Mouse (Mus musculus): ENCODE data around the gene Garem2. TPM values are rescaled to one million over a fixed set of nuclear protein-coding genes. Genes with fewer than 3 reads are reported as not detected.

Garem2 gene
- total RNA-seq, 2 experiments from 2014 or later: not detected

DNA sequence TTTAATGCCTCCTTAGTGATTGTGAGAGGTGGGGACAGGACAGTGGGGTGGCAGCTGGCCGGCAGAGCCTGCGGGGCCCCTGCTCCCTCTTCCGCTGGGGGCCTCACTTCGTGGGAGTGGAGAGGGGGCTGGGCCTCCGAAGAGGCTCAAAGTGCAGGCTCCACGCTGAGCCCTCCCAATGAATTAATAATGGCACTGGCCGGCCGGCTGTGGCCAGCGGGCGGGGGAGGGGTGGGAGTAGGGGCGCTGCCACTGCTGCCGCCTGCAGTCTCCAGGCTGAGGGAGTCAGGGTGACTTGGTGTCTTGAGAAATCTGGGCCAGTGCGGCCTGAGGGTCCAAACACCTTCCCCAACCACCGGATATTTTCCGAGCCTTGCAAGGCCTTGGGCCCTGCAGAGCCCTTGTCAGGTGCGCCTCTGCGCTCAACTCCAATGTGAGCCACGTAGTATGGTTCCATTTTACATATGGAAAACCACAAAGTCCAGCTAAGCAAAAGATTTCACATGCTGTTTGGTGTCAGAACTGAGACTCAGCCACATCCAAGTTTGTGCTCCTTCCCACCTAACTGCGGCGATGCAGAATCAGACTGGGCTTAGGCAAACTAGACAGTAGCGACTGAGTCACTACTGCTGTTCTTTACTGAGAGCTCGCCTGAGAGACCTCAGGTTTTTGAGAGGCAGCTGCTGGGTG lies 5.6 kb downstream of the Garem2 start:
- no peak for ATAC-seq (replicated peaks; ENCODE audit: poor library complexity, severe bottlenecking)

DNA sequence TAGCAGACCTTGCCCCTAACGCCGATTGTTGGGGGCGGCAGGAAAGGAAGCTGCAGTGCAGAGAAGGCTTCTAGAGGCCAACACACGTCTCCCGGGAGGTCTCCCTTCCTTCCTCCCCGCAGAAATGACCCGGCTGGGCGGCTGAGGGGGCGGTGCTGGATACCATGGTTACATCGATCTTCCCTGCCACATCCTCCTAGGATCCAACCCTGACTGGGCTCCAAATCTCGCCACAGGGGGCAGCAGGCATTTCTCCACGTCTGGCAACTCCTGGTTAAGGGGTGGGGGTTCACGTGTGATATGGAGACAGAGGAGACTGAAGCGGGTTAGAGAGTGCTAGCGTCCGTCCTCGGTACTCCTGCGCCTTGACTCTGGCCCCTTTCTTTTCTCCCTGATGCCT lies 6.2 kb downstream of the Garem2 start:
- ATAC-seq (replicated peaks; ENCODE audit: poor library complexity, severe bottlenecking): peak; percentile 43

DNA sequence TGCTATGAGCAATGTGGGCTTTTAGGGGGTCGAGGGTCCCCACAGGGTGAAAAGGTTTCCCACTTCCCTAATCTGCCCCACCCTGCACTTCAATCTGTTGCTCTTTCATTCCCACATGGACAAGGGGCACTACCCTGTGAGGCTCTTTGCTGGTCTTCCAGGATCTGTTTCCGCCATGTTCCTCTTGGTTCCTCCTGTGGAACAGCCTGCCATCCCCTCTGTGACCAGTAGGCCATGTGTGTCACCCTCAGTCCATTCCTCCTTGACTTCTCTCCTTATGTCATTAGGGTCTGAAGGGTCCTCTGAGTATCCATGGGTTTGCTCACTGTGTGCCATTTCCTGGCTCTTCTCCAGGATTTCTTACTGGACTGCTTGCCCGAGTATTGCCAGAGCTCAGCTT lies 6.8 kb downstream of the Garem2 start:
- no peak for ATAC-seq (replicated peaks; ENCODE audit: poor library complexity, severe bottlenecking)

DNA sequence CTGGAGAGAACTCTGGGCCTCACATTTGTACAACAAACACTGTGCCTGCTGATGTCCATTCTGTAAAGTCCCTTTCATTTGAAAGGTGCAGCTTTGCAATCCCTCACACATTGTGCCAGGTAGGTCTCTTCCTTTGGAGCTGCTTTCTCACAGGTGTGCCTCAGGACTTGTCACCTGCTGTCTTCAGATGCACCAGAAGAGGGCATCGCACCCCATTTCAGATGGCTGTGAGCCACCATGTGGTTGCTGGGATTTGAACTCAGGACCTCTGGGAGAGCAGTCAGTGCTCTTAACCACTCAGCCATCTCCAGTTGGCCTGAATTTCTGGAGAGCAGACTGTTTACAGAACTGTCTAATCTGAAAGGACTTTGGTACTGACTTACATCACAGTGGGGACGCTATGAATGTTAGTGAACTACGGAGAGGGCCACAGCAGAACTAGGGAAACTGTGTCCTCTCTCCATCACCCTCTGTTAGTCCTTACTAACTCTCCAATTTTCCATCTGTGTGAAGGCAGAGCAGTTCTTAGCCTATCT lies 7.6 kb downstream of the Garem2 start:
- no peak for ATAC-seq (replicated peaks; ENCODE audit: poor library complexity, severe bottlenecking)

DNA sequence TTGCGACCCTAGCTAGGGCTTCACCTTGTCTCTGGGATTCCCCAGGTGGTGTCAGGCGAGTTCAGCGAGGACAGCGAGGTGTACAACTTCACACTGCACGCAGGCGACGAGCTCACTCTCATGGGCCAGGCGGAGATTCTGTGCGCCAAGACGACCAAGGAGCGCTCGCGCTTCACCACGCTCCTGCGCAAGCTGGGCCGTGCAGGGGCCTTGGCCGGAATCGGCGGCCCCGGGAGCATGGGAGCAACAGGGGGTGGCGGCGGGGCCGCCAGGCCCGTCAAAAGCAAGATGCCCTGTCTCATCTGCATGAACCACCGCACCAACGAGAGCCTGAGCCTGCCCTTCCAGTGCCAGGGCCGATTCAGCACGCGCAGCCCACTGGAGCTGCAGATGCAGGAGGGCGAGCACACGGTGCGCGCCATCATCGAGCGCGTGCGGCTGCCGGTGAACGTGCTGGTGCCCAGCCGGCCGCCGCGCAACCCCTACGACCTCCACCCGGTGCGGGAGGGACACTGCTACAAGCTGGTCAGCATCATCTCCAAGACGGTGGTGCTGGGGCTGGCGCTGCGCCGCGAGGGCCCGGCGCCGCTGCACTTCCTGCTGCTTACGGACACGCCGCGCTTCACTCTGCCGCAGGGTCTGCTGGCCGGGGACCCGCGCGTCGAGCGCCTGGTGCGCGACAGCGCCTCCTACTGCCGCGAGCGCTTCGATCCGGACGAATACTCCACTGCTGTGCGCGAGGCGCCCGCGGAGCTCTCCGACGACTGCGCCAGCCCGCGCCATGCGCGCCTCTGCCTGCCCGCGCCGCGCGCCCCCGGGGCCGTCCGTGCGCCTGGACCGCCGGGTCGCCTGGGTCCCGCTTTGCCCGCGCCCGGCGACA lies 9.2 kb downstream of the Garem2 start:
- ATAC-seq (replicated peaks; ENCODE audit: poor library complexity, severe bottlenecking): peak; percentile 79

DNA sequence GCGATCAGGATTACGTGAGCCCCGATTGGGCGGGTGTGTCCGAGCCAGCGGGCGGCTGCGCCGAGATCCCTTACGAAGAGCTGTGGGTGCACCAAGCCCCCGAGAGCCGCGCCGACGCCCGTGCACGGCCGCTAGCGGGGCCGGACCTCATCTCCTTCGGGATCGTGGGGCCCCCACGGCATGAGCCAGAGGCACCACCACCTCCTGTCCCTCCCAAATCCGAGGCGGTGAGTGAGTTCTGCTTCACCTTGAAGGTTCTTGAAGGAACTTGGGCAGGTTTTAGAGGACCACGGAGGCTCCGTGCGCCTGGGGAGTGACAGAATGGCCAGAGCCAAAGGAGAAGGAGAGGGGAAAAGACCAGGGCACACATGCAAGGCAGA lies 9.8 kb downstream of the Garem2 start:
- ATAC-seq (replicated peaks; ENCODE audit: poor library complexity, severe bottlenecking): no peak

DNA sequence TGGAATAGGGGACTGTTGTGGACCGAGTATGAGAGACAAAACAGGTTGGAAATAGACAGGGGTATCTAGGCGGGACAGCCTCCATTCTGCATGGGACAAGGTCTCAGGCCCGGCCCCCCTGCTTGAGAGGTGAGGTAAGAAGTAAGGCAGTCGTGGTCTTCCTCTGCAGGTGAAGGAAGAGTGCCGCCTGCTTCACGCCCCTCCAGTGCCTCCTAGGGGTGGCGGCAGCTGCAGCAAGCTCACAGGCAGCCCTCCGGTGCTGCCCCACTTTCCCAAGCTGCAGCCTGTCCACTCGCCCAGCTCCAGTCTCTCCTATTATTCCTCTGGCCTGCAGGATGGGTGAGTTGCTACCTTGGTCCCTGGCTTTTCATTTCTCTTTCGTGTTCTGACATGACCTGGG lies 10.8 kb downstream of the Garem2 start:
- ATAC-seq (replicated peaks; ENCODE audit: poor library complexity, severe bottlenecking): no peak

DNA sequence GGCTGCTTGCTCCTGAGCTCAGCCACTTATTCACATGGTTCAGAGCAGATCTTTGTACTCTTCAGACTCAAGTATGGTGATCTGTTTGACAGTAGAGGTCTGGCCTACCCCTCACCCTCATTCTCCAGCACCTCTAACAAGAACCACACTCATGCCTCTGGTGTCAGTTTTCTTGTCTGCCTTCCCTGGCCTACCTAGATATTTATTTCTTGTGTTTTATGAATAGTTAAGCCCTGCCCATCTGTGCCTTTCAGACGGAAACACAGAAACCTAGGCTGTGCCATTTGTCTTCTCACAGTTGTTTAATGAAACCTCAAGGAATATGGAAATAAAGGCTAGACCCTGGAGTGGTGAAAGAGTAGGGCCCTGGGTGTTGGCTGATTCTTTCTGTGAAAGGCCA lies 13.1 kb downstream of the Garem2 start:
- ATAC-seq (replicated peaks; ENCODE audit: poor library complexity, severe bottlenecking): no peak

DNA sequence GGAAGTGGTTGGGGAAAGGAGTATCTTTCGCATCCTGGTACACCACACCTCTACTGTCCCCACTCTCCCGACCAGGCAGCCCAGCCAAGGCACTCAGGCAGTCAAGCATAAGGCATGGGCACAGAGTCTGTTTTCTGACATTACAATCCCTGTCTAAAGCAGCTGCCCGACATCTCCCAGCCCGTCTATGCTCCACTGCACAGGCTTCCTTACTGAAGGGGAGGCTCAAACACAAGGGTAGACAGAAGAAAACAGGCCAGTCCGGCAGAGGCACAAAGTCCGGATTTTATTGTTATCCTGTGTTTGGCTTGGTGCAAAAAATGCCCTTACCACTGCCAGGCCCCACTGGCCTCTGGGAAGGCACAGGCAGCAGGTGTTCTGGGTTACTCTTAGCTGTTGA lies 14.2 kb downstream of the Garem2 start:
- ATAC-seq (replicated peaks; ENCODE audit: poor library complexity, severe bottlenecking): no peak

DNA sequence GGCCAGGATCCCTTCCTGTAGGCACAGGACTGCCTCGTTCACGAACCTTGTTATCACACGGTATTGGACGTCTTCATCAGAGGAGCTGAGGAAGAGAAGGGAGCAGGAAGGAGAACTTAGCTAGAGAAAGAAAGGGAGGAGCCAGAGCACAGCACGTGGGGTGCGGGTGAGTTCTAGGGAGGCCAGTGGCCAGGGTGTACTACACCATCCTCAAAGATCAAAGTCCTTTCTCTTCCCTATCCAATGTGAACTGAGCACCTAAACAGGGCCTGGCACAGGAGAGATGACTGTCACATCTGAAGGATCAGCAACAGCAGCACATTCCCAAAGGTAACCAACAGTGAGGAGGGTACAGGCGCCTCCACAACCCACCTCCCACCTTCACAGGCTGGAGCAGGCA lies 15.1 kb downstream of the Garem2 start:
- no peak for ATAC-seq (replicated peaks; ENCODE audit: poor library complexity, severe bottlenecking)

DNA sequence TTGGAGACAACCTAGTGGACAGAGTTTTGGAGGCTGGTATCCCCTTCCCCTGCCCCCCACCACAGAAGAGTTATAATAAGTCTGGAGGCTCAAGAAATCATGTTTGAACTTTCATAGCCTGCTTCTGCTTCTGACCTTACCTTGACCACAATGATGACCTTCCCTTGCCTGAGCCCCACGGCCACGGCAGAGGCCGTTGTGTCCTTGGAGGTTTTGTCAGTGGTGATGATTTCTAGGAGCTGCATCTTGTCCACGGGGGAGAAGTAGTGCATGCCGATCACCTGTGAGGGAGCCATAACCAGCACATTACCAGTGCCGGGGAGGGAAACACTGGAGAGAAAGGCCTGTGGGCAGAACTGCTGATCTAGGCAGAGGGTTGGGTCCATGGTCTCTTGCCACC lies 17.5 kb downstream of the Garem2 start:
- no peak for ATAC-seq (replicated peaks; ENCODE audit: poor library complexity, severe bottlenecking)

DNA sequence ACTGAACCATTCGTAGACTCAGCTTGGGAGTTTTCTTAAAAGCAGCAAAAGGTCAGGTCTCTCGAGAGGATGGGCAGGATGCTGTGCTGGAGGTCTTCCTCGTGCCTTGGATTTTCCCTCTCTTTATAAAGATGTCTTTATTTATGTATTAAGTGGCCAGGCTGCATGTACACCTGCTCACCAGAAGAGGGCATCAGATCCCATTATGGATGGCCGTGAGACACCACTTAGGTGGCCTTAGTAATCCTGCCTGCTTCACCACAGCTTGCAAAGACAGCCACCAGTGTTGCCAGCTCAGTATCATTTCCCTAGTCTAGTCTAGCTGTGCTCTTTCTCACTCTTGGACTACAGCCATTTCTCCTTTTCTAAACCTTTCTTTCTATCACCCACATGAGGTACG lies 20.6 kb downstream of the Garem2 start:
- ATAC-seq (replicated peaks; ENCODE audit: poor library complexity, severe bottlenecking): peak; percentile 84

DNA sequence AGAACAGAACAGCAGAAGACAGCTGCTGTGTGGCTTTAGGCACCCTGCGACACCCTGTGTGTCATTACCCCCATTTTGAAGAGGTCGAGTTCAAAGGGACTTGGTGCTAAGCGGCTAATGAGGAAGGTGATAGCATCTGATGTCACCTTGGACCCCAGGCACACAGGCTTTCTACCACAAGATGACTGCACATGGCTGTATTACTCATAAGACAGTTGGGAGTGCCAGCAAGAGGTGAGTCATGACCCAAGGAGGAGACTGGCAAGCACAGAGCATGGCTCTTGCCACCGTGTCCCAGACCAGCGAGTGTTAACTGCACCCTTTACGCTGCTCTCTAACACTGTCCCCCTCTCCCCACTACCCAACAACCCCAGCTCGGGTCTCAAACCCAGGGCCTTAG lies 21.8 kb downstream of the Garem2 start:
- ATAC-seq (replicated peaks; ENCODE audit: poor library complexity, severe bottlenecking): no peak

DNA sequence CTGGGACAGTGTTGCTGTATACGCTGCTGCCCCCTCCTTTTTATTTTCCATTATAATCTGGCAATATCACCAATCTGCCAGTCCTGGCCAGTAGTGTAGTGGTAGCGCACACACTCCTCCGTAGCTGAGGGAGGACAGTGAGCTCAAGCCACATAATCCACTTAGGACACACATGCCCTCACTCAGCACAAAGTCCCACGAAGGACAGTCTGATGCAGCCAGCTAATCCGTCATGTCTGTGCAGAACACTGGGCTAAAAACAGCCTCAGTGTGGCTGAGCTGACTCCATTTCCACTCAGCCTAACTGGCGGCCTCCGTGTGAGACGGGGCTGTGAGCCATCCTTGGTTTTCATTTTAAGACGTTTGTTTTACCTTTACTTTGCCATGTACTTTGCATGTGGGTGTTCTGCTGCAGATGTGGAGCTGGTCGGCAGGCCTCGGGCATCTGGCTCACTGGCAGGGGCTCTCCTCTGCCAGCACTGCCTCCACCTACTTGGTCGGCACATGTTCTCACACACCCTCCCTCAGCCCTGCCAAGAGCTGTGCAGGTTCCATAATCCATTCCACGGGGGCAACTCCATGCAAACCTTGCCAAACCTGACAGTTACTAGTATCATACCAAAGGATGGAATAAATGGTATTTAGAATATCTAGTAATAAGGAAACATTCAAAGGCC lies 23.1 kb downstream of the Garem2 start:
- no peak for ATAC-seq (replicated peaks; ENCODE audit: poor library complexity, severe bottlenecking)

DNA sequence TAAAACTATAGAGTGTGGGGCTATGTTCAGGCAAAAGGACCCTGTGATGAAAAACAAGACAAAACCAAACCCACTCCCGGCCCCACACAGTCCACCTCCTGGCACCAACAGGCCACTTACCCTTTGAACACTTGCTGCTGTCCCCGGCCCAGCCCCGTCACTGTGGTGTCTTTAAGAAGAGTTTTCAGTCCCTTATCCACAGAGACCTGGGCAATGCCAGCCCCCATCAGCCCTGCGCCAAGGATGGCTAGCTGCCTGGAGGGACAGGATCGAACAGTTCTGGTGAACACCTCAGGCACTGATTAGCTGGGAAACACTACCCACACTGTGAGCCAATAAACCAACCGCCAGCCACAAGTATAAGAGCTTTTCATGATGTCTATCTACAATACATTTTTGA lies 23.7 kb downstream of the Garem2 start:
- ATAC-seq (replicated peaks; ENCODE audit: poor library complexity, severe bottlenecking): no peak

DNA sequence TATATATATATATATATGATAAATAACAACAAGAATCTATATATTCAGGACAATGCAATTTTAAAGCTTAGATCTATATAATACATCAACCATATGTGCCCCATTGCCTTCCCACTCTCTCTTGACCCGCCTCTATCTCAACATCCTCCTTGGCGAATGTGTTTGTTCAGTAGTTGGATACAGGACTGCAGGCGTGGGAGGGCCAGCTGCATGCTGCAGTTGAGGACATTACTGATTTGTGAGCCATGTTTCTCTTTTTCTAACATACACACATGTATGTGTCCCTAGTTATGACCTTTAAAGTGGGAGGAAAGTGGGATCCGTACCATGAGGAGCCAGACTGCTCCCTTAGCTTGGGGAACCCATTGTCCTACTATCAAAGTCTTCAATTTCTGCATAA lies 26.3 kb downstream of the Garem2 start:
- no peak for ATAC-seq (replicated peaks; ENCODE audit: poor library complexity, severe bottlenecking)

DNA sequence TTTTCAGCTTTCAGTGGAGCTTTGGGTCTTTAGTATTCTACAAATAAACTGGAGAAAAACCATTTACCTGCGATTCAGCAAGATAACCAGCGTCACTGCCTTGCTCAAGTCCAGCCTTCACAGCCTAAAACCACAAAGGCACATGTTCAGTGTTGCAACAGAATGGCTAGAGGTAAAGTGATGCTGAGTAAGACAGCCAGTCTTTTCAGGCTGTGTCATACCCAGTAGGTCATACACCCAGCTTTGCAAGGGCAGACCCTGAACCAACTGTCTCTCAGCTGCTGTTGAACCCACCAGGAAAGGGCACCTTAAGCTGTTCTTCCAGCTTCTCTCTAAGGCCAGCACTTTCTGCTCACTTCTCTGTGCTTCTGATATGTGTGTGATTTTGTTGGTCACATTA lies 27.2 kb downstream of the Garem2 start:
- peak; percentile 59 for ATAC-seq (replicated peaks; ENCODE audit: poor library complexity, severe bottlenecking)

DNA sequence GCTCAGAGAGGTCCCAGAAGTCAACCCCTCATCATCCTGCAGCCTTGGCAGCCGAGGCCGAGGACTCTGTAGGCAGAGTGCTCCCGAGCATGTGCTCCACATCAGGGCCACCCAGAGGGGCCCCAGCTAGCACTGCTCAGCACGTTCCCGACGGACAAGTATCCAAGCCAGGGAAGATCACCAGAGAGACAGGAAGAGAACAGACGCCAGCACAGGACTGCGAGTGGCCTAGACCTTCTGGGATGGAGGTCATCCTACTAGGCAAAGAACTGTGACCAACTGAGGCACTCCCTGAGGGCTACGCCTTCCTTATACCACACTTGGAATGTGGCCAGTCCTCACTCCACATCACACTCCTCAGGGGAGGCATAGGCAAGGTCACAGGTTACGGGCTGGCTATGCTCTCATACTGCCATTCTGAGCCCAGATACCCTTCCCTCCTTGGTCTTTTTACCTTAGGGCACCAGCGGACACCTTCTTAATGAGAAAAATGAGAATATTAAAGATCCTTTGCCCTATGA lies 30.8 kb downstream of the Garem2 start:
- ATAC-seq (replicated peaks; ENCODE audit: poor library complexity, severe bottlenecking): no peak

DNA sequence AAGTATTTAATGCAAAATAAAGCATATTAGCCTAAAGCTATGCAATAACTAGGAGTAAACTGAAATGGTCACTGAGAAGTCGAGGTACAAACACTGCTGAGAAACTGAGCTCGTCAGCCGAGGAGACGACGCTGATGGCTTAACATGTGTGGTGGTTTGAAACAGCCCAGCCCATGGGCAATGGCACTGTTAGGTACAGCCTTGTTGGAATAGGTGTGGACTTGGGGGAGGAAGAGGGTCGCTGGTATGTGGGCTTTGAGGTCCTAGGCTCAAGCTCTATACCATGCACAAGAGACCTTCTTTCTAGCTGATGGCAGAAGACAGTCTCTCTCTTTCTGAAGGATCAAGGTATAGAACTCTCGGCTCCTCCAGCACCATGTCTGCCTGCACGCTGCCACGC lies 32.3 kb downstream of the Garem2 start:
- ATAC-seq (replicated peaks; ENCODE audit: poor library complexity, severe bottlenecking): no peak

DNA sequence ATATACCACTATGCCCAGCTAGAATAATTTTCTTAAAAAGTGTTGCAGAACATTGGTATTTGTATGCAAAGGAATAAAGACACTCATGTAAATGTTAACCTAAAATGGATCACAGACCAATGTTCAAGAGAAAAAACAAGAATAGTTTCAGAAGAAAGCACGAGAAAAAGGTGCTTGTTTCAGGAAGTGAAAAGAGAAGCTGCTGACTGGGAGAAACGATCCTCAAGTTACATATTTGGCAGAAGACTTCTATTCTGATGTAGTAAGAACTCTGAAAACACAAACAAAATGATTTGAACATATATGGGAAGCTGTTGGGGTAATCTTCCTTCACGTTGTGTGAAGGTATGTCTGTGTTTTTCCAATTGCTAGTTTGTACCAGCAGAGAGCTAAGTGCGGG lies 33.2 kb downstream of the Garem2 start:
- no peak for ATAC-seq (replicated peaks; ENCODE audit: poor library complexity, severe bottlenecking)

DNA sequence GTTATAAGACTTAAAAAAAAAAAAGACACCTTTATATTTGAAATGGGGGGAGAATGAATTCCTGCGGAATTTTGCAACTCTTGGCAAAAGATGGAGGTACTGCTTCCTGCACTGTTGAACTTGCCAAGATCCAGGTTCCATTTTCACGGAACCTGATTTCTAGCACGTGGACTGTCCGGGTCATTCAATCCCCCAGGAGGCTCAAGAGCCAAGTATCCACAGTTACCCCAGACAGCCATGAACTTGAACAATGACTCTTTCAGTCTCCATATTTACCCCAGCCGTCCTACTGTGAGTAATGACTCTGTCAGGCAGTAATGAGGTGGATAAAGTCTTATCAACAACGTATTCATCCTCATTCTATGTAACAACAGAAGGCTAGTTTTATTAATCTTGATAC lies 41.6 kb downstream of the Garem2 start:
- ATAC-seq (replicated peaks; ENCODE audit: poor library complexity, severe bottlenecking): no peak

Measured in granulocyte monocyte progenitor cell, adult 5-6 weeks (primary cell).